Mouse (Mus musculus) c-Kit-positive CD71-positive TER-119-negative erythroid progenitor cells, embryonic 14.5 days (primary cell): ENCODE results near the gene Edem1.

Experiments
- DNase-seq: peaks from one replicate; pipeline ENCODE4 v3.0.0-alpha.2; 2013; ENCODE audit warnings: low read depth

The Edem1 gene

DNA sequence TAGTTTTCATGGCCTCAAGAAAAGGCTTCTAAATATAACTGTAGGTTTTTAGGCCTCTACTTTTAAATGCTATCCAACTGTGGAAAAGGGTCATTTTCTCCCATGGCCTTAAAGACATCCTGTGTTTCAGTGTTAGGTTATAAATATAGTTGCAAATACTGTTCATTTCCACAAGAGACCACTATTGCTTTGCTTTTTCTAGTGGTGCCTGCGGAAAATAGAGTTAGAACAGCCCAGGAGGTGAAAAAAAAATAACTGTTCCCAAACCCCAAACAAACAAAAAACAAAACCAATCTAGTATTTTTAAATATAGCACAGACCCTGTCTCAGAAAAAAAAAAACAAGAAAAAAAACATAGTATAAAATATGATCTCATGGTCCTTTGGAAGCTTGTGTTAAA lies 46.9 kb downstream of the Edem1 start:
- no peak for DNase-seq

DNA sequence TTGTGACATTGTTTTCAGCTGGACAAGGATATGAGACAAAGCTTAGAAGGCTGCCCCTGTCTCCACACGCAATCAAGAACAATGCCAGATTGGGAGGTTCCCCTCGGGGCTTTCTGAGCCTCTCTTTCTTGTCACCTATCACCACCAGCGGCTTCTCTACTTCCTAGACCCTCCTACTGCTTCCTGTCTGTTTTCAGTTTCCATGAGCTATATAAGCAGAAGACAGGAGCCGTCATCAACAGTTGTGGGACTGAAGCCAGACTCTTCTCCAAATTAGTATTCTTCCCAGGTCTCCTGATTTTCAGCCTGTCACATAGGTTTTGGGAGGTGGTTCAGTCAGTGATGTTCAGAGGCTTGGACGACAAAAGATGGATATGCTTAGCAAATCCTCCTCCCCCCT lies 47.6 kb downstream of the Edem1 start:
- DNase-seq = no peak

DNA sequence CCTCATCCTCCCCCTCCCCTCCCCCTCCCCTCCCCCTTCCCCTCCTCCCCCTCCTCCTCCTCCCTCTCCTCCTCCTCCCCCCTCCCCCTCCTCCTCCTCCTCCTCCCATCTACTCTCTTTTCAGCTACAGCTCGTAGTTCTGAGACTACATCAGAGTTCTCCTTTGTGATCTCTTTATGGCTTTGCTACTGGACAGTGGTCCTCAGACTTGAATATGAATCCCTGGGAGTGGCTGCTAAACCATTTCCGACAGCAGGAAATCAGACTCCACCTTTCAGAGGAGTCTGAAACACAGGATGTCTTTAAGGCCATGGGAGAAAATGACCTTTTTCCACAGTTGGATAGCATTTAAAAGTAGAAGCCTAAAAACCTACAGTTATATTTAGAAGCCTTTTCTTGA lies 48.0 kb downstream of the Edem1 start:
- no peak for DNase-seq

DNA sequence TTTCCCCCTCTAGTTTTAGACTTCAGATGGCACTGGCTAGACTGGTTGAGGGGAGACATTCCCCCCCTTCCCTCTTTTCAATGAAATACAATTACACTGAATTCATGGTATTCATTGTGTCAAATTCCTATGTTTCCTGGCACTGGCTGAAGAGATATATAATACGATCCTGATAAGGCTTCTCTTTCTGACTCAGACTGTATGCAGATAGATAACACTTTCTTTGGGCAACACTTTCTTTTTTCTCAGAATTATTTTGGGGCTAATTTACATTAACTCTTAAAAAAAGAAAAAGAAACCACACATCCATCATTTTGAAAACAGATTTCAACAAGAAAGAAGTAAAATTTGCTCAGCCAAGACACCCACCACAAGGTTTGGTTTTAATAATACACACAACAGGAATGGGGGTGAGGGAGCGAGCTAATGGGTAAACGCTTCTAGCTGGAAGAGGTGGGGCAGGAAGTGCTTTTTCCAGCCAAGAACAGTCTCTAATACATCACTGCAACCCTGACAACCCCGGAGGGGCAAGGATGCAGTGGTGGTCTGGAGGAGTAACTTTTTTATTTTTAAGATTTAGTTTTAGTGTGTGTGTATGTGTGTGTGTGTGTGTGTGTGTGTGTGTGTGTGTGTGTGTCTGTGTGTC lies 52.0 kb downstream of the Edem1 start:
- DNase-seq = no peak

DNA sequence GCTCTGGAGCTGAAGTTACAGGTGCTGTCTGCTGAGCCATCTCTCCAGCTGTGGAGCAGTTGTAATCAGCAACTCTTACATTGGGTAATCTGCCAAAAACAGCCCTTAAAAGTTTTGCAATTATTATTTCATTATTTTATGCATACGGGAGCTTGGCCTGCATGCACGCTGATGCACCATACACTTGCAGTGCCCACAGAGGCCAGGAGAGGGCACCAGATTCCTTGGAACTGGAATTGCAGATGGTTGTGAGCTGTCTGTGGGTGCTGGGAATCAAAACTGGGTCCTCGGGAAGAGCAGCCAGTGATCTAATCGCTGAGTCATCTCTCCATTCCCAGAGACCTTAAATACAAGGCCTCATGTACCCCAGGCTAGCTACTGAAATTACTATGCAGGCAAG lies 52.6 kb downstream of the Edem1 start:
- DNase-seq = no peak

DNA sequence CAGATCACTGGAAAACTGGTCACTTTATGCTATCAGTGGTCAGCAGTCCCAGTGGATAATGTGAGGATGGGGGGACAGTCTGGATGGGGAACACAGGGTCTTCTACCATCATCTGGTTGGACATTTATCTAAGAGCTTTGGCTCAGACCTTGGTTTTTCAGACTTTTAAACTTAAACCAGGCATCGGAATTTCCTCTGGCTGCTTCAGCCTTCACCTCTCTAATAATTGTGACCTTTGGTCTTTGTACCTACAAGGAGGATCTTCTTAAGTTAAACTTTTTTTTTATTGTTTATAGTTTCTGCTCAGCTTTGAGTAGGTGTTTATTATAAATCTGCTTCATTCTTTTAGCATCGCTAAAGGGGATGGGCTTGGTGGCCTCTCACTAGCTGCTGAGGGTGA lies 55.4 kb downstream of the Edem1 start:
- DNase-seq = no peak

DNA sequence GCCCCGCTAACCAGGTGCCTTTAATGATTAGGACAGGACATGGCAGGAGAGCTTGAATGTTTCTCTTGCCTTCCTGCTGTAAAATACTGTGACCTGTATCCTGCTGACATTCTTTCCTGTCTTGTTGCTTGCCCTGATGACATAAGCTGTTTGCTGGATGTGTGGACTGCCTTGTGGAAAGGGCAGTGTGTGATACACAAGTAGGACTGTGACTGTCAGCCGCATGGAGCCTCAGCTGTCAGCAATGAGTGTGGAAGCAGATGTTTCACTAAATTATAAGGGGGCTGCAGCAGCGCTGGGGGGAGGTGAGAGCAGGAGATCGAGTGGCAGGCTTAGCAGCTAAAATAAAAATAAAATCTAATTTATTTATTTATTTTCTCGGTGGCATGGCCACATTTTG lies 56.2 kb downstream of the Edem1 start:
- no peak for DNase-seq

DNA sequence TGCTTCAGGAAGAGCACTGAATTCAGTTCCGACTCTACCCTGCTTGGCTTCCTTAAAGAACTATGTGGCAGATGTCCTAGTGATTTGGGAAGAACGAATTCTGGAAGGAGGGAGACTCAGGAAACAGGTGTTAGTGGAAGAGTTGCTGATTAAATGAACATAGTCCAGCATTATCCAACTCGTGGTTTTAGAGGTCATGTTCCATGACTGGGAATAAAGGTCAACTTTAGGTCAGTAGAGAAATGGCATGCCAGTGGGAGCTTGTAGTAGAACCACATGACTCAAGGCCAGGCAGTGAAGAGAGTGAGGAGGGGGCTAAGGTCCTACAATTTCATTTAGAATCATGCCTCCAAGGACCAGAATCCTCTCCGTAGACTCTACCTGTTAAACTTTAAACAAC lies 57.9 kb downstream of the Edem1 start:
- no peak for DNase-seq

DNA sequence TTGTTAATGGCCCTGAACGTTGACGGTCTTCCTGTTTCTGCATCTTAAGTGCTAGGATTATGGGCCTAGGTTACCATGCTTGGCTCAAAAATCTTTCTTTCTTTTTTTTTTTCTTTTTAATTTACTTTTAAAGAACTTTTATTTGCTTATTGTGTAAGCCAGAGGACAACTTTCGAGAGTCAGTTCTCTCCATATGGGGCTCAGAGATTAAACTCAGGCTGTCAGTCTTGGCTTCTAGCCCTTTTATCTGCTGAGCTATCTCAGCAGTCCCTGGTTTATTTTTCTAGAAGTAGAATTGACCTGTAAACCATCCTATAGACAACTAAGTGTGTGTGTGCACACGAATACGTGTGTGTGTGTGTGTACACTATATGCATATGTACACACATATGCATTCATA lies 64.1 kb downstream of the Edem1 start:
- no peak for DNase-seq

DNA sequence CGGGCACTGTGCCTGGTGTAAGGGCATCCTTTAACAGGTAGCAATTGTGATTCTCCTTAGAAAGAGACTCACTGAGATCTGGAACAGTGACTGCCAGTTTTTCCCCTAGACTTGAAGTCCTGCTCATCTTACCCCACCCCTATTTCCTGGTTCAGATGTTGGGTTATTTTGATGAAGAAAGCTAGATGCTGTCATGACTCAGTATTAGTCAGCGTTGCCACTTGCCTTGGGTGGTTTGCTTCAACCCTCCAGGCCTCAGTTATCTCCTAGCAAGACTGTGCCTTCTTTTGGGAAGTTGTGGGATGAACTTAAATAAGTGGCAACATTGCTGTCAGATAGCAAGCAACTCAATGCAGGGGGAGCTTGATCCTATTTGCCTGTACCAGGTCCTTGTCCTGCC lies 66.7 kb downstream of the Edem1 start:
- DNase-seq = no peak

DNA sequence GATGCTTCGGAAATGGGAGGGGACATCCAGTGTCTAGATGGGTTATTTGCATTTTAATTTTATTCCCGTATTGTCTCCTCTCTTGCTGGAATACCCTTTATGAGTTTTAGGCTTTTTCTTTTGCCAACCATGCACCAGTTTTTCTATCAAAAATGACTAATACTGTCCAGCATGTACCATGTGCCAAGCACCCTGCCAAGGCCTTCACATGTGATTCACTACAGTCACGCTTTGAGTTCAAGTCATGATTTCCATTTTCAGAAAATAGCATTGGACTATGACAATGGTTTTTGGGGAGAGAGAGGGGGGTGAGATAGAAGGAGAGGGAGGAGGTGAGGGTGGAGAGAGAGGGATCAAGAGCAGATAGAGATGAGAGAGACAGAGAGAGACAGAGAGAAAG lies 67.5 kb downstream of the Edem1 start:
- no peak for DNase-seq

DNA sequence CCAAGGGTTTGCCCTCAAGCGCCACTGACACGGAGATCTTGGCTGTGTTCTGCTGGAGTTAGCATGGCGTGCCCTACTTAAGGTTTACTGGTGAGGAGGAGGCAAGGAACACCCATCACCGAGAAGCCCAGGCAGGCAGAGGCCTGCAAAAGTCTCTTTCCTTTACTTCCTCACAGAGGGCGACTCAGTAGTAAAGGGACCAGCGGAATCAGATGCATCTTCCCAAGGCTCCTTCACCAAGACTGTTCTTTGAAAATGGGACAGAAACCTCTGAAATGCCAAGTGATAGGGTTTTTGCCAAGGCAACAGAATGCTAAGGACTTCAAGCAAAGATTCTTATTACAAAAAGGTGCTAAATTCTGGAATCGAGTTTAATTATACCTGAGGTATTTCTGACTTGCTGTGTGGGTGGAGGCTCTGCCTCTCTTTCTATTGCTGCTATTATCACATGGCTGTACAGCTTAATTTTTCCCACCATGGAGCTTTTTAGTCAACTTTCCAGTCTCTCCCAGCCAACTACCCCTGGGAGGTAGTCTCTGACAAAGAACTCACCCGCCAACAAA lies 68.2 kb downstream of the Edem1 start:
- no peak for DNase-seq

DNA sequence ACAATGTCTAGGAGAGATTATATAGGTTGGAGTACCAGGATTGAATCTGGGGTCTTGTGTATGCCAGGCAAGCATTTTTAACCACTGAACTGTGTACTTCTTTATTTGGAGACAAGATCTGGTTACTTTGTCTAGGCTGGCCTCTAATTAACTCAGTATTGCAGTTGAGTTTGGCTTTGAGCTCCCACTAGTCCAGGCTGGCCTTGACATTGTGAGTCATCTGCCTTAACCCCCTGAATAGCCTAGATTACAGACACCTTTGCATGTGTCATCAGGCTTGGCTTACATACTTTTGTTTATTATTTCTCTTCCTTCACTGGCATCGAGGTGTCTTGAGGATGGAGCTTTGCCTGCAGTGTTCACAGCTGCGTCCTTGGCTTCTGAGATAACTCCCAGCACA lies 70.8 kb downstream of the Edem1 start:
- no peak for DNase-seq

DNA sequence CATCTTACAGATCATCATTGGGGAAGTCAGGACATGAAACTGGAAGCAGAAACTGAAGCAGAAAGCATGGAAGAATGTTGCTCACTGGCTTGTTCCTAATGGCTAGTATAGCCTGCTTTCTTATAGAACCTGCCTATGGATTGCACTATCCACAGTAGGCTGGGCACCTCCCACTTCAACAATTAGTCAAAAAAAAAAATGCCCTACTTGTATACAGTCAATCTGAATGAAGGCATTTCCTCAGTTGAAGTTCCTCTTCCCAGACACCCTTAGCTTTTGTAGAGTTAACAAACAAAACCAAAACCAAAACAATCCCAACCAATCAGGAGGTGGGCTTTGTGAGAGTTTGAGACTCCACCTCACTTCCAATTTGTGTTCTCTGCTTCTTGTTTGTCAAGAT lies 73.7 kb downstream of the Edem1 start:
- no peak for DNase-seq

DNA sequence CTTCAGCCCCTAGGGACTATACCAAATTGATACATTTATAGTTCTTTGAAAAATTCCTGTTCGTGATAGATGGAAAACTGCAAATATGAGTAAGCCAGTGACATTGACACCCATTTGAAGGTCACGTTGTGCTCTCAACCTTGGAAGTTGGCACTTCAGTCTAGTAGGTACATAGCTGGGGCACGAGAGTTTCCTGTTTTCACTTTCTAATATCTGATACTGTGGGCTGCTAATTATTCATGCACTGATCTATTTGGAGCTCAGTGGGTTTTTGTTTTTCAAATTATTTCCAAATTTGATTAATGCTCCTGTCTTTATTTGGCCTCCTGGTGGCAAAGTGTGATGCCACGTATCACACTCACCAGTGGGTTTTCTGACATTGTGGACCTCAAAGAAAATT lies 74.8 kb downstream of the Edem1 start:
- no peak for DNase-seq

DNA sequence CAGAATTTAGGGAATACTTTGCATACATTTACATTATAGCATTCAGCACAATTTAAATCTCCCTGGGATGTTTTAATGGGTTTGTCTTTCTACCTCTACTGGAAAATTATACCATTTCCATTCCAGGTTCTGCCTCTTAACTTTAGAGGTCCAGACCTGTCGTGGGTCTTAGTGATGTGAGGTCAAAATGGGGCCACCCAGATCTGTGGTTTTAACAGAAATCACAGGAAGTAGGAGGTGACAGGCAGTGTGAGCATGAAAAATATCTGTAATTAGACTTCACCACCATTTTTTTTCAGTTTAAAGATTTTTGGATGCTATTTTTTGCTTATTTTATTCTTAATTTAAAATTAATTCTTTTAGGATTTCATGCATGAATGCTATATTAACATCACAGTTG lies 78.1 kb downstream of the Edem1 start:
- no peak for DNase-seq
